In genomic region chr16:30310647-30311046, GRCm38 (mm10) we compare ENCODE assay signal across 9 mouse cellular contexts. TPM values are rescaled to one million over a fixed set of nuclear protein-coding genes. Genes with fewer than 3 reads are reported as not detected.
A peak's percentile ranks its signal among the peaks of the same experiment; 100 is the strongest.
DNase-seq lines count a peak whose midpoint lies in the region; ATAC-seq lines count a peak whose summit lies in the region.
"Had no signal": no experiment of that assay in that cellular context is flagged by ENCODE, and none has a peak within 500 bp of the region (broad histone marks: within the 10 kb centered on the region; RNA-seq: fewer than 3 reads in every experiment).

Gene Gp5 (minus strand): TSS chr16:30310779.

- H3K27ac ChIP-seq in heart, embryonic 15.5 days: no peak within 1 kb of the TSS
- no peak within 1 kb of the TSS for H3K27ac ChIP-seq in hindbrain, embryonic 10.5 days
- H3K27ac ChIP-seq in midbrain, embryonic 10.5 days (replicated peaks): no peak within 1 kb of the TSS

- no peaks in the 10 kb centered on the region for H3K9me3 ChIP-seq in heart, embryonic 15.5 days (replicated peaks)
- H3K9me3 ChIP-seq in hindbrain, embryonic 10.5 days: no peaks in the 10 kb centered on the region
- no peaks in the 10 kb centered on the region for H3K9me3 ChIP-seq in midbrain, embryonic 10.5 days (replicated peaks)

- DNase-seq in heart, postnatal 4 days: no peak
- DNase-seq in MEL-GATA-1-ER (ENCODE audit: extremely low read depth, low read depth): peak; percentile 85
- DNase-seq in hindbrain, embryonic 10.5 days (ENCODE audit: low spot score): no peak
- DNase-seq in midbrain, embryonic 10.5 days (ENCODE audit: low spot score): no peak
- no peak for DNase-seq in frontal cortex, postnatal 14 days (ENCODE audit: low spot score in 2 of 2)
- no peak for DNase-seq in thymus, postnatal 25 days
- DNase-seq in spleen, postnatal 36 days (ENCODE audit: low spot score in 2 of 2): no peak

- H3K9ac ChIP-seq in heart, embryonic 15.5 days: no peak within 1 kb of the TSS

- peak within 1 kb of the TSS; percentile 60 for H3K4me3 ChIP-seq in heart, embryonic 15.5 days
- peak within 1 kb of the TSS; percentile 61 for H3K4me3 ChIP-seq in hindbrain, embryonic 10.5 days
- H3K4me3 ChIP-seq in midbrain, embryonic 10.5 days: peak within 1 kb of the TSS; percentile 69
- H3K4me3 ChIP-seq: myocyte had no signal

- peak within 1 kb of the TSS; percentile 99 for H3K4me2 ChIP-seq in heart, embryonic 15.5 days

- peaks cover 61% of the 10 kb centered on the region for H3K27me3 ChIP-seq in heart, embryonic 15.5 days
- peaks cover 62% of the 10 kb centered on the region for H3K27me3 ChIP-seq in hindbrain, embryonic 10.5 days (ENCODE audit: insufficient read depth, poor library complexity, severe bottlenecking)
- peaks cover 65% of the 10 kb centered on the region for H3K27me3 ChIP-seq in midbrain, embryonic 10.5 days (ENCODE audit: low read depth, poor library complexity, severe bottlenecking)

- peaks cover 22% of the 10 kb centered on the region for H3K4me1 ChIP-seq in heart, embryonic 15.5 days (replicated peaks)
- H3K4me1 ChIP-seq in hindbrain, embryonic 10.5 days (replicated peaks): peaks cover 24% of the 10 kb centered on the region
- peaks cover 22% of the 10 kb centered on the region for H3K4me1 ChIP-seq in midbrain, embryonic 10.5 days

- no peaks in the 10 kb centered on the region; the same call in 1 of the 2 replicates for H3K36me3 ChIP-seq in heart, embryonic 15.5 days
- H3K36me3 ChIP-seq in hindbrain, embryonic 10.5 days: peaks cover 8% of the 10 kb centered on the region
- peaks cover 7% of the 10 kb centered on the region for H3K36me3 ChIP-seq in midbrain, embryonic 10.5 days

- ATAC-seq in heart, embryonic 15.5 days (replicated peaks; ENCODE audit: insufficient number of reproducible peaks, insufficient read depth, low FRiP score, low read depth): no peak

RNA-seq across cellular contexts. Expression of gene Gp5, which starts in this region (rescaled TPM):
- 1.3 and 1.6 TPM in 2 replicates for polyA plus RNA-seq in heart, embryonic 15.5 days (2015; fragmentation: Nextera tagmentation; extraction: Ambion mirVana)
- total RNA-seq in heart, postnatal 4 days (2021): under 1 TPM; 0.12 to 0.38 TPM
- 1.7 and 1.8 TPM in 2 replicates for polyA plus RNA-seq in hindbrain, embryonic 10.5 days (2016; fragmentation: Nextera tagmentation; extraction: Ambion mirVana)
- polyA plus RNA-seq in midbrain, embryonic 10.5 days (2016; fragmentation: Nextera tagmentation; extraction: Ambion mirVana): 1.5 and 1.9 TPM in 2 replicates
